Mouse (Mus musculus) limb, embryonic 10.5 days (tissue): ENCODE results near the gene Traf3ip2. TPM values are rescaled to one million over a fixed set of nuclear protein-coding genes. Genes with fewer than 3 reads are reported as not detected.
A peak's percentile ranks its signal among the peaks of the same experiment; 100 is the strongest.

Experiments
- DNase-seq: peaks from one replicate; pipeline ENCODE4 v3.0.0-alpha.2; 2017; ENCODE audit warnings: low spot score
- H3K27ac ChIP-seq: fragments of 300-500 bp; sonication (generic); 2 replicates; pipeline ENCODE4 v1.5.1; 2016; ENCODE audit warnings: mild to moderate bottlenecking
- H3K27me3 ChIP-seq: fragments of 300-500 bp; sonication (generic); 2 replicates; pipeline ENCODE4 v1.6.1; 2016; ENCODE audit warnings: low read depth, mild to moderate bottlenecking; ENCODE audit not compliant: poor library complexity, severe bottlenecking
- H3K36me3 ChIP-seq: fragments of 300-500 bp; sonication (generic); 2 replicates; pipeline ENCODE4 v1.6.1; 2016; ENCODE audit warnings: mild to moderate bottlenecking, moderate library complexity
- H3K4me1 ChIP-seq: fragments of 300-500 bp; sonication (generic); 2 replicates; pipeline ENCODE4 v1.6.1; 2016
- H3K4me3 ChIP-seq: fragments of 300-500 bp; sonication (generic); 2 replicates; pipeline ENCODE4 v1.5.1; 2016; ENCODE audit warnings: mild to moderate bottlenecking, moderate library complexity
- H3K9me3 ChIP-seq: fragments of 300-500 bp; sonication (generic); replicated peaks from 2 replicates; pipeline ENCODE4 v1.6.1; 2016; ENCODE audit warnings: mild to moderate bottlenecking
- WGBS: fragments of 180-500 bp; shearing (Covaris S2); methylation state at CpG from one replicate; pipeline ENCODE4 v1.1.7; 2016; 5-methylcytosine and 5-hydroxymethylcytosine counted together
- polyA plus RNA-seq: library from polyadenylated mRNA; unstranded; fragments of >200 nt; fragmentation: Nextera tagmentation; extraction: Ambion mirVana; gene quantifications from 2 replicates; pipeline ENCODE4 v1.2.1, GENCODE M21; 2016

The Traf3ip2 gene
- polyA plus RNA-seq, 1 experiment from 2014 or later: 7.2 TPM

GRCm38 (mm10) chr10:39645789-39646628, 33.3 kb downstream of the Traf3ip2 start:
- peaks cover 26% of the 10 kb centered on the region for H3K4me1 ChIP-seq
- H3K9me3 ChIP-seq: no peaks in the 10 kb centered on the region
- H3K27me3 ChIP-seq: no peaks in the 10 kb centered on the region
- DNase-seq: no peak
- peak overlapping the region; percentile 53 for H3K27ac ChIP-seq
- H3K36me3 ChIP-seq: peaks cover 39% of the 10 kb centered on the region
- 55% methylated on average over 6 of the region's 6 CpGs for WGBS
- no peak overlapping the region for H3K4me3 ChIP-seq

GRCm38 (mm10) chr10:39646629-39647019, 33.9 kb downstream of the Traf3ip2 start:
- peaks cover 45% of the 10 kb centered on the region for H3K36me3 ChIP-seq
- H3K27me3 ChIP-seq: no peaks in the 10 kb centered on the region
- H3K9me3 ChIP-seq: no peaks in the 10 kb centered on the region
- WGBS: 39% methylated on average over 14 of the region's 14 CpGs
- peaks cover 21% of the 10 kb centered on the region for H3K4me1 ChIP-seq
- peak overlapping the region; percentile 53 for H3K27ac ChIP-seq
- no peak overlapping the region for H3K4me3 ChIP-seq
- no peak for DNase-seq

GRCm38 (mm10) chr10:39647118-39647517, 34.4 kb downstream of the Traf3ip2 start:
- H3K4me1 ChIP-seq: peaks cover 18% of the 10 kb centered on the region
- DNase-seq: no peak
- H3K27me3 ChIP-seq: no peaks in the 10 kb centered on the region
- H3K9me3 ChIP-seq: no peaks in the 10 kb centered on the region
- no peak overlapping the region for H3K4me3 ChIP-seq
- peaks cover 49% of the 10 kb centered on the region for H3K36me3 ChIP-seq
- 95% methylated on average over 1 of the region's 1 CpGs for WGBS
- H3K27ac ChIP-seq: peak overlapping the region; percentile 53; the same call in 1 of the 2 replicates

GRCm38 (mm10) chr10:39648278-39648677, 35.5 kb downstream of the Traf3ip2 start:
- no peaks in the 10 kb centered on the region for H3K27me3 ChIP-seq
- no peaks in the 10 kb centered on the region for H3K9me3 ChIP-seq
- peaks cover 44% of the 10 kb centered on the region for H3K36me3 ChIP-seq
- peaks cover 18% of the 10 kb centered on the region for H3K4me1 ChIP-seq
- DNase-seq: no peak
- 97% methylated on average over 3 of the region's 3 CpGs for WGBS
- H3K4me3 ChIP-seq: no peak overlapping the region
- no peak overlapping the region for H3K27ac ChIP-seq

- no peak for DNase-seq
- Histone ChIP-seq H3K4me1 (peaks cover 31% of the 10 kb centered on the region), H3K27me3 (no peaks in the 10 kb centered on the region), H3K27ac (no peak overlapping the region), H3K4me3 (no peak overlapping the region), H3K36me3 (peaks cover 40% of the 10 kb centered on the region), H3K9me3 (no peaks in the 10 kb centered on the region)
- WGBS: 92% methylated on average over 3 of the region's 3 CpGs
Observed at GRCm38 (mm10) chr10:39649550-39649949, 36.8 kb downstream of the Traf3ip2 start.

- H3K36me3 ChIP-seq: peaks cover 40% of the 10 kb centered on the region
- H3K4me3 ChIP-seq: no peak overlapping the region
- 94% methylated on average over 3 of the region's 3 CpGs for WGBS
- peaks cover 36% of the 10 kb centered on the region for H3K4me1 ChIP-seq
- no peak overlapping the region for H3K27ac ChIP-seq
- H3K27me3 ChIP-seq: no peaks in the 10 kb centered on the region
- DNase-seq: no peak
- H3K9me3 ChIP-seq: no peaks in the 10 kb centered on the region
Observed at GRCm38 (mm10) chr10:39650316-39650715, 37.6 kb downstream of the Traf3ip2 start.

- peaks cover 32% of the 10 kb centered on the region for H3K4me1 ChIP-seq
- H3K36me3 ChIP-seq: peaks cover 35% of the 10 kb centered on the region
- no peak overlapping the region for H3K4me3 ChIP-seq
- peak; percentile 72 for DNase-seq
- H3K27me3 ChIP-seq: no peaks in the 10 kb centered on the region
- H3K27ac ChIP-seq: peak overlapping the region; percentile 72
- 21% methylated on average over 8 of the region's 8 CpGs for WGBS
- H3K9me3 ChIP-seq: no peaks in the 10 kb centered on the region
Observed at GRCm38 (mm10) chr10:39654001-39654416, 41.3 kb downstream of the Traf3ip2 start.

- Histone ChIP-seq H3K4me3 (no peak overlapping the region), H3K27ac (peak overlapping the region; percentile 75), H3K27me3 (no peaks in the 10 kb centered on the region), H3K36me3 (peaks cover 16% of the 10 kb centered on the region), H3K4me1 (peaks cover 53% of the 10 kb centered on the region), H3K9me3 (no peaks in the 10 kb centered on the region)
- 32% methylated on average over 5 of the region's 5 CpGs for whole genome bisulfite sequencing
- peak; percentile 33 for DNase-seq
Observed at GRCm38 (mm10) chr10:39658901-39659410, 46.2 kb downstream of the Traf3ip2 start.

- H3K9me3 ChIP-seq: no peaks in the 10 kb centered on the region
- WGBS: 10% methylated on average over 11 of the region's 11 CpGs
- H3K27me3 ChIP-seq: no peaks in the 10 kb centered on the region
- DNase-seq: peak; percentile 61
- no peak overlapping the region for H3K4me3 ChIP-seq
- peak overlapping the region; percentile 75 for H3K27ac ChIP-seq
- H3K4me1 ChIP-seq: peaks cover 46% of the 10 kb centered on the region
- peaks cover 16% of the 10 kb centered on the region for H3K36me3 ChIP-seq
Observed at GRCm38 (mm10) chr10:39659411-39660268, 46.9 kb downstream of the Traf3ip2 start.

- H3K36me3 ChIP-seq: peaks cover 16% of the 10 kb centered on the region
- H3K9me3 ChIP-seq: no peaks in the 10 kb centered on the region
- H3K4me3 ChIP-seq: no peak overlapping the region
- no peak for DNase-seq
- peaks cover 47% of the 10 kb centered on the region for H3K4me1 ChIP-seq
- H3K27ac ChIP-seq: peak overlapping the region; percentile 75
- WGBS: 68% methylated on average over 3 of the region's 3 CpGs
- H3K27me3 ChIP-seq: no peaks in the 10 kb centered on the region
Observed at GRCm38 (mm10) chr10:39660269-39660655, 47.5 kb downstream of the Traf3ip2 start.

- H3K27ac ChIP-seq: peak overlapping the region; percentile 8; the same call in 1 of the 2 replicates
- 53% methylated on average over 5 of the region's 5 CpGs for WGBS
- no peak for DNase-seq
Observed at GRCm38 (mm10) chr10:39660698-39661097, 48.0 kb downstream of the Traf3ip2 start.

GRCm38 (mm10) chr10:39665071-39665502, 52.4 kb downstream of the Traf3ip2 start:
- H3K9me3 ChIP-seq: no peaks in the 10 kb centered on the region
- DNase-seq: no peak
- peaks cover 12% of the 10 kb centered on the region for H3K36me3 ChIP-seq
- no peak overlapping the region for H3K4me3 ChIP-seq
- H3K27ac ChIP-seq: no peak overlapping the region
- no peaks in the 10 kb centered on the region for H3K27me3 ChIP-seq
- 81% methylated on average over 4 of the region's 4 CpGs for WGBS
- H3K4me1 ChIP-seq: peaks cover 41% of the 10 kb centered on the region

More at GRCm38 (mm10) chr10:39660698-39661097, 48.0 kb downstream of the Traf3ip2 start:
- no peaks in the 10 kb centered on the region for H3K27me3 ChIP-seq
- H3K4me3 ChIP-seq: no peak overlapping the region
- H3K4me1 ChIP-seq: peaks cover 52% of the 10 kb centered on the region
- no peaks in the 10 kb centered on the region for H3K9me3 ChIP-seq
- peaks cover 15% of the 10 kb centered on the region for H3K36me3 ChIP-seq
